Mouse (Mus musculus) megakaryocyte, embryonic 14.5 days (primary cell): ENCODE measurements around the gene U2af1l4. TPM values are rescaled to one million over a fixed set of nuclear protein-coding genes. Genes with fewer than 3 reads are reported as not detected.

Source experiments
- H3K27me3 ChIP-seq: replicated peaks from 2 replicates; pipeline ENCODE3; 2012; ENCODE audit warnings: inconsistent platforms
- H3K36me3 ChIP-seq: replicated peaks from 2 replicates; pipeline ENCODE3; 2012; ENCODE audit warnings: low read length, inconsistent platforms, mixed read lengths
- H3K4me1 ChIP-seq: 2 replicates; pipeline ENCODE4 v1.6.1; 2012; ENCODE audit warnings: inconsistent platforms
- H3K4me3 ChIP-seq: replicated peaks from 2 replicates; pipeline ENCODE3; 2012; ENCODE audit warnings: moderate library complexity, mild to moderate bottlenecking, inconsistent platforms
- H3K9me3 ChIP-seq: 2 replicates; pipeline ENCODE4 v1.6.1; 2012; ENCODE audit warnings: inconsistent platforms
- FLI1 ChIP-seq: IDR thresholded peaks from 2 replicates; pipeline ENCODE4 v1.6.1; 2012; ENCODE audit warnings: low read length, inconsistent platforms, mixed read lengths
- GATA1 ChIP-seq: IDR thresholded peaks from 3 replicates; pipeline ENCODE4 v1.6.1; 2012; ENCODE audit warnings: mixed read lengths, low read length, inconsistent platforms, borderline replicate concordance
- polyA plus RNA-seq: library from polyadenylated mRNA; stranded (reverse); fragments of >175 nt; gene quantifications from 2 replicates; pipeline ENCODE4 v1.2.3, GENCODE M21; 2012; ENCODE audit warnings: low replicate concordance; ENCODE audit not compliant: insufficient read depth

U2af1l4 gene
- 52.8 and 64.1 TPM in 2 replicates for polyA plus RNA-seq

DNA sequence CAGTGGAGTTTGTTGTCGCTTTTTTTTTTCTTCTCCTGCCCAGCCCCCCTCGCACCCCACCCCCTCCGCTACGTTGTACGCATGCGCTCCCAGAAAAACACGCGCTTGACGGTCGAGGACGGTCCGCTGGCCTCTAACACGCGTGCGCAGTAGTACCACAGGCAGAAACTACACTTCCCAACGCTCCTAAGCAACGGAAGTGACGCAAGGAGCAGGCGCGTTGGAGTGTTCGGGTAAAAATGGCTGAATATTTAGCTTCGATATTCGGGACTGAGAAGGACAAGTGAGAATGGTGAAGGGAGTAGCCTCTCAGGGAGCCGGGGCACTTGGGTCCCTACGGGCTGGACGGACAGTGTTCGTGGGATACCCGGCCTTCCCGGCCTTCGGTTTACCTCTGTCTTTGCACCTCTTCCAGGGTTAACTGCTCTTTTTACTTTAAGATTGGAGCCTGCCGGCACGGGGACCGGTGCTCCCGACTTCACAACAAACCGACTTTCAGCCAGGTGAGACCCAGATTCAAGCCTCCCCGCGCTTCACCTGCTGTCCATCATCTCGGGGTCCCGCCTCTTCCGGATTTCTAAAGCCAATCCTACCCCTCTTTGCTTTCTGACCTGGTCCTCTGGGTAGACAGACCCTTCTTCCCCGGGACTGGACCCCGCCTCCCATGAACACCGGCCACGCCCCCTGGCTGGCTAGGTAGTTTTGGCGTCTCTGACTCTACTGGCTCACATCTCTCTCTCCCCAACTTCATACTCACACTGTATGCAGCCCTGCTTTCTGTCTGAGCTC, at the start of gene U2af1l4, which contains the start of the genes Gm49396 and Psenen:
Gene U2af1l4, plus strand, starts transcription at position 185 of the 789 bp plus-strand sequence.
Gene Gm49396, plus strand, starts transcription at position 228 of the 789 bp plus-strand sequence.
Gene Psenen, minus strand, starts transcription at position 511 of the 789 bp plus-strand sequence.
- Histone ChIP-seq H3K4me1 (peaks cover 64% of the 10 kb centered on the region), H3K4me3 (peak within 1 kb of the TSS; percentile 99), H3K36me3 (peaks cover 56% of the 10 kb centered on the region), H3K9me3 (no peaks in the 10 kb centered on the region), H3K27me3 (no peaks in the 10 kb centered on the region)
- no peak for TF ChIP-seq FLI1
- TF ChIP-seq GATA1: no peak

DNA sequence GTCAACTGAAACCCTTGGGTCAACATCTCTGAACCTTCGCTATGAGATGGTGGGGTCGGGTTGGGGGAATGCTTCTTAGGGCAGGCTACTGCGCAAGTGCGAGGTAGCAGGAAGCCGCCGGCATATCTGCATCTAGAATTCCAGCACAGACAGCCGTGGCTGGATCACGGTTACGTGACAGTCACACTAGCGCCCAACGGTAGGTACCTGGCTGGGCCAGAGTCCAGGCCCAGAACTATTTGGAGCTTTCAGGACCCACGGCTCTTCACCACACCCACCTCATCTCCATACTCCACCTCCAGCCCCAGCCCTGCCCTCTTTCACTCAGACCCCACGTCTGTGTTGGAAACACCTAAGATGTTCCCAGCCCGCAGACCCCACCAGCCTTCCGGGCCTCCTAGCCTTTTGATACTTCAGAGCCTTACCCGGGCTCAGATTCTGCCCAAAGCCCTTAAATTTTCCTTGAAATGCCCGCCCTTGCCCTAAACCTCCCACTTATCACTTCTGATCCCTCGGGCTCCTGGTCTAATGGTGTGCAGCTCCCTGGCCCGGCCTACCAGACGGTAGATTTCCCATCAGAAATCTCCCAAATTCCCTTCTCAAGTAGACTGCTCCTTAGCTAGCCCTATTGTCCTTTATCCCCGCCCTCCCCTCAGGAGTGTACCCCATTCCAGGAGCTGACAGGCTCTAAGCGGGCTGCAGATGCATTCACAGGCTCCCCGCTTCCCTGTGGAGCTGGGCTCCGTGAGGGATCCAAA, 47.9 kb upstream of the U2af1l4 start:
- H3K4me1 ChIP-seq: no peaks in the 10 kb centered on the region
- H3K27me3 ChIP-seq: peaks cover 60% of the 10 kb centered on the region
- H3K4me3 ChIP-seq: no peak overlapping the region
- no peaks in the 10 kb centered on the region for H3K36me3 ChIP-seq
- no peaks in the 10 kb centered on the region for H3K9me3 ChIP-seq
- TF ChIP-seq FLI1 (no peak), GATA1 (no peak)

GRCm38 (mm10) chr7:30518325-30518724, 44.8 kb upstream of the U2af1l4 start:
- Histone ChIP-seq H3K4me1 (no peaks in the 10 kb centered on the region), H3K36me3 (peaks cover 8% of the 10 kb centered on the region), H3K9me3 (no peaks in the 10 kb centered on the region), H3K4me3 (no peak overlapping the region), H3K27me3 (peaks cover 52% of the 10 kb centered on the region)
- no peak for TF ChIP-seq GATA1
- no peak for TF ChIP-seq FLI1

GRCm38 (mm10) chr7:30520396-30520795, 42.7 kb upstream of the U2af1l4 start:
- Histone ChIP-seq H3K4me1 (no peaks in the 10 kb centered on the region), H3K4me3 (no peak overlapping the region), H3K27me3 (peaks cover 42% of the 10 kb centered on the region), H3K36me3 (peaks cover 29% of the 10 kb centered on the region), H3K9me3 (no peaks in the 10 kb centered on the region)
- TF ChIP-seq GATA1 (no peak), FLI1 (no peak)

DNA sequence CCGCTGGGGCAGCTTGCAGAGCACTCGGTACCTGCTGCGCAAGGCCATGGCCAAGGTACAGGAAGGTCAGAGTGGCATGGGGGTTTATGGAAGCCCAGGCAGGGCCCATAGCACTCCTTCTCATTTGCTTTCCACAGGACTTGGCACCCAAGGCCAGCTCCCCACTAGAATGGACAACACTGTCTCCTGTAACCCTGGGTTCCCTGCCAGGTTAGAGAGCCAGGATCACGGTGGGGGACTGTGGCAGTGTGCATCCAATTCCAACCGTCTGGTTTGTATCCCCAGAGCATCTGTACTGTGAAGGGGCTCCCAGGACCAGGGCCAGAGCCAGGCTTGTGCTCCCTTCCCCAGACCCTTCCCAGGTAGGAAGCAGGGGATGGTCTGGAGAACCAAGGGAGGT, 42.2 kb upstream of the U2af1l4 start:
- Histone ChIP-seq H3K9me3 (no peaks in the 10 kb centered on the region), H3K27me3 (peaks cover 38% of the 10 kb centered on the region), H3K4me1 (no peaks in the 10 kb centered on the region), H3K36me3 (peaks cover 34% of the 10 kb centered on the region), H3K4me3 (no peak overlapping the region)
- TF ChIP-seq FLI1 (no peak), GATA1 (no peak)

DNA sequence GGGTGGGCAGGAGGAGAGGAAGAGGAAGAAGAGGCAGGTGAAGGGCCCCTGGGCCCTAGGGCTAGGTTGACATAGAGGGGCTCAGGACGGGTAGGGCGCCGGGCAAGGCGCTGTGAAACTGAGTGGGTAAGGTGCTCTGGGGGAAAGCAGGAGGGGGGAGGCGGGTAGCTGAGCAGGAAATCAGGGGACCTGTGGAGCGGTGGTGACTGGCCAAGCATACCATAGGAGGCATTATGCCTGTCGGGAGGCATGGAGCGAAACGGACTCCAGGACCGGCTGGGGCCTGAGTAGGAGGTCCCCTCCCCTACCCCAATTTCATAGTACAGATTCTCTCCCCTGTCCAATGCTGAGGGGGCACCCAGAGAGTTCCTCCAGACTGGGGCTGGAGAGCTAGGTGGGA, 40.2 kb upstream of the U2af1l4 start:
- no peak for TF ChIP-seq GATA1
- no peak for TF ChIP-seq FLI1
- peaks cover 33% of the 10 kb centered on the region for H3K27me3 ChIP-seq
- H3K9me3 ChIP-seq: no peaks in the 10 kb centered on the region
- no peak overlapping the region for H3K4me3 ChIP-seq
- peaks cover 54% of the 10 kb centered on the region for H3K36me3 ChIP-seq
- no peaks in the 10 kb centered on the region for H3K4me1 ChIP-seq

DNA sequence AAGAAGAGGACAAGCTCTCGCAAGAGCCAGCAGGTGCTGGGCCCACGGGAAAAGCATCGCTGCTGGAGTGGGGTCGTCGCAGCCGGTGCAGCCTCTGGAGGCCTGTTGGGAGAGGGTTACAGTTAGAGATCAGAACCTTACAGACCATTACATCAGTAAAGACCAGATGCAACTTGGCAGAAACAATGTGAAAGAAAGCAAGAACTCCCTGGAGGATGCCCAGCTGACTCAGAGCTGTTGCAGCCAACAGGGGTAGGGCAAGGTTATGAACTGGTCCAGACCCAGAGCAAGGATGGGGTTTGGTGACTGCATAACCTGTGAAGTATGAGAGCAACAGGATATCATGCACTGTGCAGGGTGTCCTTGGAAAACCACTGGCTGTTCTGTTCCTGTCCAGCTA, 38.6 kb upstream of the U2af1l4 start:
- peaks cover 70% of the 10 kb centered on the region for H3K36me3 ChIP-seq
- H3K4me3 ChIP-seq: no peak overlapping the region
- peaks cover 18% of the 10 kb centered on the region for H3K27me3 ChIP-seq
- TF ChIP-seq GATA1 (no peak), FLI1 (no peak)
- H3K9me3 ChIP-seq: no peaks in the 10 kb centered on the region
- H3K4me1 ChIP-seq: no peaks in the 10 kb centered on the region

DNA sequence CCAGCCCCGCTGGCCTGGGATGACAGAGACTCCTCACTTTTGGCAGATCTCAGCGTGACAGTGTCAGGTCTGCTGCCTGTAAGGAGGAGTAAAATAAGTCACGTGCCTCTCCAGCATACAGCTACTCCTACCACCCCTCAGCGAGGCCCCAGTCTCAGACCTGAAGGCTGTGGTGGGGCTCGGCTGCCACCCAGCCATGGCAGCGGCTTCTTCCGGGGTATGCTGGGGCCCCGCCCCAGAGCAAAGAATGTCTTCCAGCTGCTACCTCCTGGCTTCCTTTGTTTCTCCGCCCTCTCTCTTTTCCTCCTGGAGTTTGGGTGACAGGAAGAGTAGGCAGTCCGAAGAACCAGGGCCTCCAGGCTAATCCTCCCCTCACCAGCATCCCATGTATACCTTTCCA, 37.1 kb upstream of the U2af1l4 start:
- no peak for TF ChIP-seq FLI1
- Histone ChIP-seq H3K27me3 (peaks cover 5% of the 10 kb centered on the region), H3K9me3 (no peaks in the 10 kb centered on the region), H3K36me3 (peaks cover 84% of the 10 kb centered on the region), H3K4me3 (no peak overlapping the region), H3K4me1 (no peaks in the 10 kb centered on the region)

DNA sequence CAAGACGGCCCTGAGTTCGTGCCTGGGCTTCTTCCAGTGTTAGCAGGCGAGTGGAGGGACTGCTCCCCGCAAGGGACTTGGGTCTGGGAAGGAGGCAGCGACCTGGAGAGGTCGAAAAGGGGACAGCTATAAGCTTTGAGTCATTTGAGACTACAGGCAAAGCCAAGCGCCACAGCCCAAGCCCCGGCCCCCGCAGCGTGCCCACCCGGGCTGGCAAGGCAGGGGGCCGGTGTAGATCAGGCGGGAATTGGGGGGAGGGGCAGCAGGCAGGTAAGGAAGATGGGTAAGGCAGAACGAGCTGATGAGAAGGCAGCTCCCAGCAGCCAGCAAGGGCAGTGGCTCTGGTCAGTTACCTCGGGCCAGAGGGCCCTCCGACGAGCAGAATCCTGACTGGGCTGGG, 36.7 kb upstream of the U2af1l4 start:
- H3K36me3 ChIP-seq: peaks cover 89% of the 10 kb centered on the region
- no peak for TF ChIP-seq FLI1
- TF ChIP-seq GATA1: no peak

GRCm38 (mm10) chr7:30526981-30527380, 36.1 kb upstream of the U2af1l4 start:
- Histone ChIP-seq H3K4me1 (no peaks in the 10 kb centered on the region), H3K27me3 (no peaks in the 10 kb centered on the region), H3K4me3 (no peak overlapping the region), H3K36me3 (peaks cover 95% of the 10 kb centered on the region), H3K9me3 (no peaks in the 10 kb centered on the region)
- TF ChIP-seq GATA1 (no peak), FLI1 (no peak)

More for the DNA sequence above, 36.7 kb upstream of the U2af1l4 start:
- H3K9me3 ChIP-seq: no peaks in the 10 kb centered on the region
- no peak overlapping the region for H3K4me3 ChIP-seq
- H3K4me1 ChIP-seq: no peaks in the 10 kb centered on the region
- peaks cover under 1% of the 10 kb centered on the region for H3K27me3 ChIP-seq

DNA sequence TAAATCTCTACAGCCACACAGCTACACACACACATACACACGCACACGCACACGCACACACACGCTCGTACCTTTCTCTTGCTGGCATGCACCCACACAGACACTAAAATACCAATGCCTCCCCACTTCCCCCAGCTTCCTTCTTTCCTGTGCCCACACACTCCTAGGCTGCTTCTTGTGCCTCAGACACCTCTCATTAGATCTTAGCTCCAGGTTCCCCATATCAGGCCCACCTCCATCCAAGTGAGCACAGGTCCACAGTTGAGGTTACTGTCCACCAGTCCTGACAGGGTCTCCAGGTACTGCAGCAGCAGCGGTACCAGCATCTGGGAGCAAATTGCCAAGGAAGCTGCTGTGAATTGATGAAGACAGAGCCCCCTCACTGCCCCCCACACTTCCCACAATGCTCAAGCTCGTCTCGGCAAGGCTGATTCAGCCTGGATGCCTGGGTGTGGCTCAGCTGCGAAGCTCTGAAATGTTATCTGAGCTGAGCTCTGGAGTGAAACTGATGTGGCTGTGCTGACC, 31.7 kb upstream of the U2af1l4 start:
- Histone ChIP-seq H3K27me3 (no peaks in the 10 kb centered on the region), H3K36me3 (peaks cover 68% of the 10 kb centered on the region), H3K4me3 (no peak overlapping the region), H3K4me1 (peaks cover 26% of the 10 kb centered on the region), H3K9me3 (no peaks in the 10 kb centered on the region)
- TF ChIP-seq FLI1: no peak
- no peak for TF ChIP-seq GATA1
